Comparison of ENCODE assay signal across 10 mouse cellular contexts in the genomic region with DNA sequence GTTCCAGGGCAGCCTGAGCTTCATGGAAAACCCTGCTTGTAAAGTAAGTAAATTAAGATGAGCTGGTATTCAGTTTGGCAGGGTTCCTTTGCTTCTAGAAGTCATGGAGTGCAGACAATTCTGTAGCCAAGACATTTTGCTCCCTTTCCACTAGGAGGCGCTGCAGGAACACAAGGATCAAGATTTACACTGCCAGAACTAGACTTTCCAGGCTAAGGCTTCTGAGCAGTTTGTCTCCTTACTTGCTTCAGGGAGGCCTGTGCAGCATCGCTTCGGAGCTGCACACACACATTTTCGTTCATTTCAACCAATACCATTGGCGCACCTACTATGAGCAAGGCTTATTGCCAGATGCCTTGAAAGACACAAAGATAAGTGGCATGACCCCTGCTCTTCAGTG.
A peak's percentile ranks its signal among the peaks of the same experiment; 100 is the strongest.
DNase-seq lines count a peak whose midpoint lies in the region; ATAC-seq lines count a peak whose summit lies in the region.
"Had no signal": no experiment of that assay in that cellular context is flagged by ENCODE, and none has a peak within 500 bp of the region (broad histone marks: within the 10 kb centered on the region; RNA-seq: fewer than 3 reads in every experiment).

No protein-coding gene starts in this region.

- no peak overlapping the region for H3K27ac ChIP-seq in kidney, embryonic 14.5 days (ENCODE audit: low read depth, low read length)
- no peak overlapping the region for H3K27ac ChIP-seq in limb, embryonic 10.5 days
- H3K27ac ChIP-seq: embryonic facial prominence, embryonic 13.5 days had no signal

- WGBS in kidney, embryonic 14.5 days = 44% methylated on average over 5 of the region's 5 CpGs
- WGBS in limb, embryonic 10.5 days = 46% methylated on average over 5 of the region's 5 CpGs

- H3K4me3 ChIP-seq in kidney, embryonic 14.5 days (ENCODE audit: low read length) = no peak overlapping the region
- no peak overlapping the region for H3K4me3 ChIP-seq in limb, embryonic 10.5 days
- H3K4me3 ChIP-seq: embryonic facial prominence, embryonic 13.5 days; megakaryocyte, embryonic 14.5 days had no signal

- DNase-seq in kidney, adult 8-10 months = peak; percentile 0 to 2
- DNase-seq in adrenal gland, postnatal 10 days = peak; percentile 65
- peak; percentile 41 for DNase-seq in embryo, embryonic 11.5 days (ENCODE audit: low read depth, low spot score)
- peak; percentile 10 for DNase-seq in hindlimb bud, embryonic 11.5 days (ENCODE audit: extremely low spot score, low read depth, low spot score)
- DNase-seq in limb, embryonic 10.5 days (ENCODE audit: low spot score) = peak; percentile 50
- DNase-seq in retina, adult 2 months (ENCODE audit: low read depth, low spot score) = peak; percentile 16
- no peak for DNase-seq in gastrocnemius, postnatal 14 days

- no peak for ATAC-seq in kidney, embryonic 14.5 days (ENCODE audit: low FRiP score, low TSS enrichment)

- no peak overlapping the region for H3K4me2 ChIP-seq in kidney, embryonic 14.5 days (replicated peaks; ENCODE audit: low read depth, low read length)
- H3K4me2 ChIP-seq: embryonic facial prominence, embryonic 13.5 days had no signal

- no peaks in the 10 kb centered on the region for H3K36me3 ChIP-seq in kidney, embryonic 14.5 days (ENCODE audit: control insufficient read depth, insufficient read depth, low read length)
- H3K36me3 ChIP-seq in limb, embryonic 10.5 days = no peaks in the 10 kb centered on the region
- H3K36me3 ChIP-seq: embryonic facial prominence, embryonic 13.5 days had no signal

- no peak overlapping the region for H3K9ac ChIP-seq in kidney, embryonic 14.5 days (ENCODE audit: low read depth, low read length)
- H3K9ac ChIP-seq: embryonic facial prominence, embryonic 13.5 days had no signal

- no peaks in the 10 kb centered on the region for H3K9me3 ChIP-seq in kidney, embryonic 14.5 days (ENCODE audit: control insufficient read depth, low read length)
- H3K9me3 ChIP-seq in limb, embryonic 10.5 days (replicated peaks) = no peaks in the 10 kb centered on the region
- H3K9me3 ChIP-seq: embryonic facial prominence, embryonic 13.5 days; megakaryocyte, embryonic 14.5 days had no signal

- intact Hi-C loops in gastrocnemius, postnatal 14 days (cut with DNase I; ENCODE audit: low total_unique reads) = no loop called here

- H3K27me3 ChIP-seq in kidney, embryonic 14.5 days (ENCODE audit: control insufficient read depth, insufficient read depth, low read length) = no peaks in the 10 kb centered on the region
- H3K27me3 ChIP-seq in limb, embryonic 10.5 days (ENCODE audit: low read depth, poor library complexity, severe bottlenecking) = no peaks in the 10 kb centered on the region
- H3K27me3 ChIP-seq: embryonic facial prominence, embryonic 13.5 days had no signal

- no peaks in the 10 kb centered on the region for H3K4me1 ChIP-seq in kidney, embryonic 14.5 days (ENCODE audit: control insufficient read depth, insufficient read depth, low read length)
- no peaks in the 10 kb centered on the region for H3K4me1 ChIP-seq in limb, embryonic 10.5 days
- H3K4me1 ChIP-seq: embryonic facial prominence, embryonic 13.5 days; megakaryocyte, embryonic 14.5 days had no signal
